Mouse (Mus musculus): ENCODE data around the gene Fbxo2. TPM values are rescaled to one million over a fixed set of nuclear protein-coding genes. Genes with fewer than 3 reads are reported as not detected.

Gene Fbxo2
- polyA plus RNA-seq, 1 experiment from 2014 or later, result 2.1 TPM

DNA sequence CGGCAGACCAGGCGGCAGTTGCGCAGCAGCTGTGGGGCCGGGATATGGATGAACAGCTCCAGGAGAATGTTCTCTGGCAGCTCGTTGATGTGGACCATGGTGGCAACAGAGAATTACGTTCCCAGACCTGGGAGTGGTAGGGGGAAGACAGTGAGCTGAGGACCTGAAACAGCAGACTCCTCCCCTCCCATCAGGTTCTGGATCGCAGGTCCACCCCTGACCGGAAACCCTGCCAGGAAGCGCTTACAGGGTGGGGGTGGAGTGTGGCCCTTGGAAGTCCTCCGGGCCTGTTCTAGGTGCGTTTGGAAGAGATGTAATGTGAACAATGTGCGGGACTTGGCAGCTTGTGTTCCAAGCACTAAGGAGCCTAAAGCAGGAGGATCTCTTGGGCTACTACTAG, 10.9 kb upstream of the Fbxo2 start:
- peak overlapping the region; percentile 89 for H3K27ac ChIP-seq
- 0 out of 2 replicates have a peak, but pooled peaks cover 6% of the 10 kb centered on the region for H3K27me3 ChIP-seq
- no peaks in the 10 kb centered on the region for H3K9me3 ChIP-seq (replicated peaks)
- H3K9ac ChIP-seq, result no peak overlapping the region
- peaks cover 32% of the 10 kb centered on the region for H3K4me1 ChIP-seq
- peaks cover 29% of the 10 kb centered on the region for H3K36me3 ChIP-seq
- ATAC-seq (replicated peaks; ENCODE audit: low FRiP score), result 0 out of 2 replicates have a peak, but pooled peaks have one; percentile 2
- 29% methylated on average over 12 of the region's 12 CpGs for WGBS
- peak overlapping the region; percentile 97 for H3K4me2 ChIP-seq
- no peak overlapping the region for H3K4me3 ChIP-seq (replicated peaks)

DNA sequence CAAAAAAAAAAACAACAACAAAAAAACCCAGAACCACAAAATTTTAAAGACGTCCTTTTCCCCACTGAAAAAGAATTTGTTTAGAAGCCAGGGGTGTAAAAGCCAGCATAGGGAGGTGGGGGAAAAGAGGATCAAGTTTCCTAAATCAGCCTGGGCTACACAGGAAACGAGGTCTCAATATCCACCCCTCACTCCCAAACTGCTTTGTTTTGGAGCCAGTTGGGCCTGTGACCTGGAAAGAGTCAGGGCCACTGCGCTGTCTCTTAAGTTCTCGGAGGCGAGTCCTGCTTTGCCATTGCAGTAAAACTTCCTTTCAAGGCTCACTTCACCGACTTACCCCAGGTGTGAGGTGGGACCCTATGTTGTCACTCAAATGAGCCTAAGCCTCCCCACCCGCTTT, 10.2 kb upstream of the Fbxo2 start:
- no peak for ATAC-seq (replicated peaks; ENCODE audit: low FRiP score)
- WGBS, result 32% methylated on average over 7 of the region's 7 CpGs
- peak overlapping the region; percentile 89 for H3K27ac ChIP-seq

DNA sequence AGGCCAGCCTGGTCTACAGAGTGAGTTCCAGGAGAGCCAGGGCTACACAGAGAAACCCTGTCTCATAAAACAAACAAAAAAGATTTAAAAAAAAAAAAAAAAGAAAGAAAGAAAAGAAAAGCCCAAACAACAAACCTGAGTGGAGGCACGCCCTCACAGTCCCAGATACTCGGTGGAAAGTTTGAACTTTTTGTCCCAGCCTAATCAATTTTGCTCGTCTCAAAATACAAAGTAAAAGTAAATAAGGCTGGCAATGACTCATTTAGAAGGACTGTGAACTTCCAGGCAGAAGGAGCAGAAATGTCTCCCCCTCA, 9.5 kb upstream of the Fbxo2 start:
- WGBS, result 15% methylated on average over 3 of the region's 3 CpGs
- peak overlapping the region; percentile 89 for H3K27ac ChIP-seq
- H3K9ac ChIP-seq, result no peak overlapping the region

More for the DNA sequence above, 10.2 kb upstream of the Fbxo2 start:
- Histone ChIP-seq H3K27me3 (0 out of 2 replicates have a peak, but pooled peaks cover 6% of the 10 kb centered on the region), H3K9me3 (replicated peaks) (no peaks in the 10 kb centered on the region), H3K36me3 (peaks cover 24% of the 10 kb centered on the region), H3K4me1 (peaks cover 32% of the 10 kb centered on the region), H3K4me3 (replicated peaks) (no peak overlapping the region; the same call in 1 of the 2 replicates), H3K4me2 (peak overlapping the region; percentile 97), H3K9ac (no peak overlapping the region)

DNA sequence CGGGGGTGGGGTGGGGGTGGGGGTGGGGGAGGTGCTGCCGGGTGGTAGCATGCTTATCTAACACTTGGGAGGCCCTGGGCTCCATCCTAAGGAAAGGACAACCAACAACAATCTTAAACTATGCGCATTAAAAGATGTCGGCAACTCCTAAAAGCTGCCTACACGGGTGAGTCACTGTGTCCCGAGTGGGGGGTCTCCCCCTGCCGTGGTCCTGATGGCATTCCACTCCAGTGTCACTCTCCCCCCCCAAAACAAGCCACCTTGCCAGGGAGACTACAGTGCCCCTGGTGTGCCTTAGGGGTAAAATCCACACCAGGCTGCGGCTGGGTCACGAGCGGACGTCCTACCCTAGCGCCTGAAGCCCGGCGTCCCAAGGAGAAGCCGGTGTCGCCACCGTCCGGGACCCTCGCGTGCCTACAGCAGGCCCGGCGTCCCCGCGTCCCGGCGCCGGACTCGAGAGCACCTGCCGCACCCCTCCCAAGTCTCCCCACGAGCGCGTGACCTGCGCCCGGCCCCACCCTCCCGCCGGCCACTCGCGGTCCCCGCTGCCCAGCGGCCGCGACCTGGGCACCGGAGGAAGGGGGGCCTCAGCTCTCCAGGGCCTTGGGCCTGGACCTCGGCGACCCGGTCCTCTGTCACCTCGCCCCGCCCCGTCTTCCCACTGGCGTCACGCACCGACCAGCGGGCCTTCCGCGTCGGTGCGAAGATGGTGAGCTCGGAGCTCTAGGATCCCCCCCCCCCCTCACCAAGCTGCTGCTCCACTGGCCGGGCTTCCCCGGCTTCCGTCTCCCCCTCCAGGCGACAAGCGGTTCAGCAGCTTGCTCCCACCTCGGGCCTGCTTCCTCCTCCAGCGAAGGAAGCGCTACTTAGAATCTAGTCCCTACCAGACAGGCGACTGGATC, 8.9 kb upstream of the Fbxo2 start, which contains the start of gene Fbxo6:
Gene Fbxo6 (minus strand): TSS at position 874 of the 902 bp plus-strand sequence.
- 0 out of 2 replicates have a peak, but pooled peaks cover 6% of the 10 kb centered on the region for H3K27me3 ChIP-seq
- H3K4me1 ChIP-seq, result peaks cover 32% of the 10 kb centered on the region
- ATAC-seq (replicated peaks; ENCODE audit: low FRiP score), result peak; percentile 88
- peak within 1 kb of the TSS; percentile 71 for H3K9ac ChIP-seq
- H3K4me3 ChIP-seq (replicated peaks), result peak within 1 kb of the TSS; percentile 72
- H3K36me3 ChIP-seq, result peaks cover 11% of the 10 kb centered on the region
- no peaks in the 10 kb centered on the region for H3K9me3 ChIP-seq (replicated peaks)
- peak within 1 kb of the TSS; percentile 89 for H3K27ac ChIP-seq
- peak within 1 kb of the TSS; percentile 97 for H3K4me2 ChIP-seq
- under 1% methylated on average over 66 of the region's 67 CpGs for WGBS

More for the DNA sequence above, 9.5 kb upstream of the Fbxo2 start:
- Histone ChIP-seq H3K36me3 (peaks cover 17% of the 10 kb centered on the region), H3K9me3 (replicated peaks) (no peaks in the 10 kb centered on the region), H3K4me3 (replicated peaks) (peak overlapping the region; percentile 72), H3K27me3 (0 out of 2 replicates have a peak, but pooled peaks cover 6% of the 10 kb centered on the region), H3K4me1 (peaks cover 32% of the 10 kb centered on the region), H3K4me2 (peak overlapping the region; percentile 97)
- no peak for ATAC-seq (replicated peaks; ENCODE audit: low FRiP score)

GRCm38 (mm10) chr4:148152547-148152946, 7.9 kb upstream of the Fbxo2 start:
- H3K9ac ChIP-seq, result no peak overlapping the region
- peaks cover 32% of the 10 kb centered on the region for H3K4me1 ChIP-seq
- 79% methylated on average over 5 of the region's 5 CpGs for WGBS

GRCm38 (mm10) chr4:148154006-148154405, 6.4 kb upstream of the Fbxo2 start:
- 88% methylated on average over 4 of the region's 4 CpGs for WGBS

More at GRCm38 (mm10) chr4:148152547-148152946, 7.9 kb upstream of the Fbxo2 start:
- no peak overlapping the region for H3K27ac ChIP-seq
- ATAC-seq (replicated peaks; ENCODE audit: low FRiP score), result no peak
- peaks cover 7% of the 10 kb centered on the region; the same call in 1 of the 2 replicates for H3K36me3 ChIP-seq
- H3K4me2 ChIP-seq, result 0 out of 2 replicates have a peak overlapping the region, but pooled peaks have one; percentile 97
- 0 out of 2 replicates have a peak, but pooled peaks cover 6% of the 10 kb centered on the region for H3K27me3 ChIP-seq
- H3K9me3 ChIP-seq (replicated peaks), result no peaks in the 10 kb centered on the region
- no peak overlapping the region for H3K4me3 ChIP-seq (replicated peaks)

GRCm38 (mm10) chr4:148154982-148155381, 5.4 kb upstream of the Fbxo2 start:
- Histone ChIP-seq H3K4me3 (replicated peaks) (no peak overlapping the region), H3K9ac (no peak overlapping the region), H3K36me3 (0 out of 2 replicates have a peak, but pooled peaks cover 5% of the 10 kb centered on the region), H3K27me3 (peaks cover 18% of the 10 kb centered on the region), H3K27ac (no peak overlapping the region), H3K9me3 (replicated peaks) (no peaks in the 10 kb centered on the region), H3K4me1 (peaks cover 33% of the 10 kb centered on the region), H3K4me2 (no peak overlapping the region)
- ATAC-seq (replicated peaks; ENCODE audit: low FRiP score), result no peak
- 70% methylated on average over 3 of the region's 3 CpGs for WGBS

More at GRCm38 (mm10) chr4:148154006-148154405, 6.4 kb upstream of the Fbxo2 start:
- Histone ChIP-seq H3K36me3 (0 out of 2 replicates have a peak, but pooled peaks cover 5% of the 10 kb centered on the region), H3K4me3 (replicated peaks) (no peak overlapping the region), H3K9ac (no peak overlapping the region), H3K4me1 (peaks cover 34% of the 10 kb centered on the region), H3K27ac (no peak overlapping the region), H3K27me3 (peaks cover 16% of the 10 kb centered on the region), H3K4me2 (no peak overlapping the region), H3K9me3 (replicated peaks) (no peaks in the 10 kb centered on the region)
- no peak for ATAC-seq (replicated peaks; ENCODE audit: low FRiP score)

GRCm38 (mm10) chr4:148158436-148159348, 1.7 kb upstream of the Fbxo2 start:
- Histone ChIP-seq H3K4me2 (peak overlapping the region; percentile 99), H3K27ac (no peak overlapping the region), H3K9me3 (replicated peaks) (no peaks in the 10 kb centered on the region), H3K4me3 (replicated peaks) (peak overlapping the region; percentile 64), H3K9ac (peak overlapping the region; percentile 59), H3K4me1 (peaks cover 35% of the 10 kb centered on the region), H3K36me3 (0 out of 2 replicates have a peak, but pooled peaks cover 5% of the 10 kb centered on the region), H3K27me3 (peaks cover 54% of the 10 kb centered on the region)
- ATAC-seq (replicated peaks; ENCODE audit: low FRiP score), result no peak
- WGBS, result 33% methylated on average over 27 of the region's 27 CpGs

DNA sequence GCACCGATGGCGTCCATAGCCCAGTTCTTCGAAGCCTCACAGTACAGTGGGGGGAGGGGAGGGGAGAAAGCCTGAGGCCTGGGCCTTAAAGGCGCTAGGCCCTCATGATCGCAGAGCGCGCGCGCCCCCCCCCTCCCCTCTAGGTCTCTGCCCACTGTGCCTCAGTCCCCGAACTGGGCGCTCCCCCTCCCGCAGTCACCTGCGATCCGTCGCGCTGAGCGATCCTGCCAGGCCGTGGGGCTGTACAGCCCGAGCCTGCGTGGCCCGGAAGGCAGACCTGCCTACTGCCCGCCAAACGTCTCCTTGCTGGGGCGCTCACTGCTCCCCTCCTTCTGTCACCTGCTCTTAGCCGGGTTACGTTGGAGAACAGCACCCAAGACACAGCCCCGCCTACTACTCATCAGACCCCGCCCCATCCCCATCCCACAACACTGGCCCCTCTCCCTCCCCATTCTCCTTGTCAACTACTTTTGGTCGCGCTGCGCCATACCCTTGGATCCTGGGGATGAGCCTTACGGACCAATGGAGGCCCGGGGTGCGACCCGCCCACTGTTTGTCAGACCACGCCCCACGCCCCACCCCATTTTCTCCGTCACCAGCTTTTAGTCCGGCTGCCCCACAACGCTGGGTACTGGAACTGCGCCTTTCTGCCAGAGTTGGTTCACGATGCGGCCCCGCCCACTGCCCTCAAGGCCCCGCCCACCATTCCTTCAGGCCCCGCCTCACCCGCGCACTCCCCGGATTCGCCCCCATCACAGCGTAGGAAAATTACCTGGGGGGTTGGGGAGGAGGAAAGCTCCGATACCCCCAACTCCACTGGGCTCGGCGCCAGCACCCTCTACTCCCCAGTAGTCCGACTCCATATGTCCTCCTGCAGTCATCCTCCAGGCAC, 631 bp upstream of the Fbxo2 start:
- peaks cover 65% of the 10 kb centered on the region for H3K27me3 ChIP-seq

GRCm38 (mm10) chr4:148164002-148164439, 3.6 kb downstream of the Fbxo2 start:
- Histone ChIP-seq H3K4me3 (replicated peaks) (peak overlapping the region; percentile 33), H3K9me3 (replicated peaks) (no peaks in the 10 kb centered on the region), H3K27me3 (peaks cover 92% of the 10 kb centered on the region), H3K27ac (no peak overlapping the region), H3K4me2 (peak overlapping the region; percentile 65), H3K36me3 (no peaks in the 10 kb centered on the region), H3K4me1 (peaks cover 54% of the 10 kb centered on the region), H3K9ac (no peak overlapping the region)
- whole genome bisulfite sequencing, result 0% methylated on average over 29 of the region's 29 CpGs
- ATAC-seq (replicated peaks; ENCODE audit: low FRiP score), result peak; percentile 43

More for the DNA sequence above, 631 bp upstream of the Fbxo2 start:
- Histone ChIP-seq H3K9ac (peak overlapping the region; percentile 59), H3K4me1 (peaks cover 46% of the 10 kb centered on the region), H3K4me3 (replicated peaks) (peak overlapping the region; percentile 64), H3K36me3 (no peaks in the 10 kb centered on the region), H3K4me2 (peak overlapping the region; percentile 99), H3K27ac (peak overlapping the region; percentile 60), H3K9me3 (replicated peaks) (no peaks in the 10 kb centered on the region)
- ATAC-seq (replicated peaks; ENCODE audit: low FRiP score), result peak; percentile 84
- WGBS, result under 1% methylated on average over 49 of the region's 55 CpGs
